Mouse (Mus musculus): Measurements from ENCODE around the gene Dnajb3. TPM values are rescaled to one million over a fixed set of nuclear protein-coding genes. Genes with fewer than 3 reads are reported as not detected.

Gene Dnajb3
- total and polyA plus RNA-seq, 2 experiments = not detected

DNA sequence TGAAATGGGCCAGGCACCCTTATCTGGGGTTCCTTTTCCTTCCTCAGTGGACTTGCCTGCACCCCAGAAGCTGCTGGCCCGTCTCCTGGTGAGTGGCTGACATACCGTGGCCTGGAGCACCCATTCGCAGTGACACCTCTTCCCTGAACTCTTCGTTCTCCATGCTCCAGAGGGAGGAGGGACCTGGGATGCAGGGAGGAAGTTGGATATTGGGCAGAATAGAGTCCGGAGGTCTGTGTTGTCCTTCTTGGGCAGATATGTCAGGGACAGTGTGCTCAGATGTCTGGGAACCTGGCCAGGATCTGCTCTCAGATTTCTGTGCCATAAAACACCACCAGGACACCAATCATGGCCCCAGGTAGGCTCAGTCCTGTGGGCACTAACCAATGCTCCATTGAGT is 34.5 kb upstream of the Dnajb3 start:
- Histone ChIP-seq H3K27me3 (ENCODE audit: control insufficient read depth, insufficient read depth, low read length) (no peaks in the 10 kb centered on the region), H3K36me3 (ENCODE audit: control insufficient read depth, insufficient read depth, low read length) (no peaks in the 10 kb centered on the region), H3K79me2 (ENCODE audit: control insufficient read depth, insufficient read depth, low read length) (no peaks in the 10 kb centered on the region), H3K4me1 (ENCODE audit: control insufficient read depth, insufficient read depth, low read length) (no peaks in the 10 kb centered on the region), H3K9ac (ENCODE audit: low read depth, low read length) (no peak overlapping the region), H3K27ac (replicated peaks; ENCODE audit: insufficient read depth, low read depth, low read length) (no peak overlapping the region), H3K4me3 (ENCODE audit: insufficient read depth, low read depth, low read length) (no peak overlapping the region)
- TF ChIP-seq CTCF (IDR thresholded peaks at IDR 0.05; ENCODE audit: low read depth, low read length) (no peak), POLR2A (IDR thresholded peaks at IDR 0.05; ENCODE audit: extremely low read depth, insufficient read depth, low read length) (no peak)
- 71% methylated on average over 5 of the region's 5 CpGs for WGBS
- no peak for DNase-seq (ENCODE audit: extremely low read depth, low read depth, low spot score)

DNA sequence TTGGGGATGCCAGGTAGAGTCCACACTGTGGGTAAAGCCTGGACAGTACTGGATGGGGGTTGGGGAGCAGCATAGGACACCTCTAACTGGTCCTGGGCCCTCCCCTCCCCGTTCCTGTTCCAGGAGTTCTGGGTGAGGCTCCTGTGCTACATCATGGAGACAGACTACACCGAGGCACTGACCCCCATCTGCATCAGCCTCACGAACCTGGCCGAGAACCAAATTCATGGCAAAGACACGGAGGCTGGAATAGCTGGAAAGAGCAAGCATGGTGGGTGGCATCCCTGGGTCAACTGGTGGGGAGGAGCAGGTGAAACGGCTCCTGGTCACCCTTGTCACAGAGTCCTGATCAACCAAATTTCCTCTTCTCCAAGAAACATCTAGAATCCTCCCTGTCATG is 33.2 kb upstream of the Dnajb3 start:
- no peaks in the 10 kb centered on the region for H3K27me3 ChIP-seq (ENCODE audit: control insufficient read depth, insufficient read depth, low read length)
- no peak overlapping the region for H3K27ac ChIP-seq (replicated peaks; ENCODE audit: insufficient read depth, low read depth, low read length)
- H3K79me2 ChIP-seq (ENCODE audit: control insufficient read depth, insufficient read depth, low read length) = no peaks in the 10 kb centered on the region
- 80% methylated on average over 6 of the region's 6 CpGs for WGBS
- no peaks in the 10 kb centered on the region for H3K36me3 ChIP-seq (ENCODE audit: control insufficient read depth, insufficient read depth, low read length)
- TF ChIP-seq POLR2A (IDR thresholded peaks at IDR 0.05; ENCODE audit: extremely low read depth, insufficient read depth, low read length) (no peak), CTCF (IDR thresholded peaks at IDR 0.05; ENCODE audit: low read depth, low read length) (no peak)
- DNase-seq (ENCODE audit: extremely low read depth, low read depth, low spot score) = no peak
- H3K4me3 ChIP-seq (ENCODE audit: insufficient read depth, low read depth, low read length) = no peak overlapping the region
- no peaks in the 10 kb centered on the region for H3K4me1 ChIP-seq (ENCODE audit: control insufficient read depth, insufficient read depth, low read length)
- H3K9ac ChIP-seq (ENCODE audit: low read depth, low read length) = no peak overlapping the region

DNA sequence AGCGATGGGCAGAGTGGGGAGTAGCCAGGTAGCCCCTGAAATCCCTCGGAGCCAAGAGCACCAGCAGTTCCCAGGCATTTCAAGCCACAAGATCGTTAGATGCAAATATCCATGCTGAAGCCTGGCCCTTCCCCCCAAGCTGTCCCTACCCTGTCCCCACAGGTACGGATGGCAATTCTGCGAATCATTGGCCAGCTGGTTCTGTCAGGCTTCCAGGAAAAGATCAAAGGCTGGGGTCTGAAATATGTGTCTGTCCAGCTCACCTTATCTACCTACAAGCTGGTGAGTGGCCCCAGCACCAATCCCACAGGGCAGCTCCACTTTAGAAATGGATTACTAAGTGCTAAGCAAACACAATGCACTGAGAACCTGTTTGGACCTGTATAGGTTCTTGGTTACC is 31.7 kb upstream of the Dnajb3 start:
- no peak for DNase-seq (ENCODE audit: extremely low read depth, low read depth, low spot score)
- Histone ChIP-seq H3K4me3 (ENCODE audit: insufficient read depth, low read depth, low read length) (no peak overlapping the region), H3K9ac (ENCODE audit: low read depth, low read length) (no peak overlapping the region), H3K36me3 (ENCODE audit: control insufficient read depth, insufficient read depth, low read length) (no peaks in the 10 kb centered on the region), H3K79me2 (ENCODE audit: control insufficient read depth, insufficient read depth, low read length) (no peaks in the 10 kb centered on the region), H3K4me1 (ENCODE audit: control insufficient read depth, insufficient read depth, low read length) (no peaks in the 10 kb centered on the region), H3K27me3 (ENCODE audit: control insufficient read depth, insufficient read depth, low read length) (no peaks in the 10 kb centered on the region), H3K27ac (replicated peaks; ENCODE audit: insufficient read depth, low read depth, low read length) (no peak overlapping the region)
- 56% methylated on average over 5 of the region's 5 CpGs for WGBS
- TF ChIP-seq POLR2A (IDR thresholded peaks at IDR 0.05; ENCODE audit: extremely low read depth, insufficient read depth, low read length) (no peak), CTCF (IDR thresholded peaks at IDR 0.05; ENCODE audit: low read depth, low read length) (no peak)

DNA sequence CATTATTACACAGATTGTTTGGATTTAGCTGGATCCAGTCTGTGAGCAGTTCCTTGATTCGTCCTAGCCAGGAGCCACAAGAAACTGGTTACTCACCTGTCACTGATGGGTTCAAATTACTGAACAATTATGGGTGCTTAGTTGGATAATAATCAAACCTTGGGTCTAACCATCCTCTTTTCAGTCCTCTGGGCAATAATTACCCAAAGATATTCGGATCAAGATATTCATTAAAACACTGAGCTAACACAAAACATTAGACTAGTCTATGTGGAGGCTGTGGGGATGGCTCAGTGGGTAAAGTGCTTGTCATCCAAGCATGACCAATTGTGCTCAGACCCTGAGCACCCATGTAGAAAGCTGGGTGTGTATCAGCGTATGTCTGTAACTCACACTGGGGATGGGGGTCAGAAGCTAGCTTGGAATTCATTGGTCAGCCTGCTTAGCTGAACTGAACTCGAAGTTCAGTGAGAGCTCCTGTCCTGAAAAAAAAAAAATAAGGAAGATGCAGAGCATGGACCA is 30.4 kb upstream of the Dnajb3 start:
- Histone ChIP-seq H3K27me3 (ENCODE audit: control insufficient read depth, insufficient read depth, low read length) (no peaks in the 10 kb centered on the region), H3K4me3 (ENCODE audit: insufficient read depth, low read depth, low read length) (no peak overlapping the region), H3K79me2 (ENCODE audit: control insufficient read depth, insufficient read depth, low read length) (no peaks in the 10 kb centered on the region), H3K27ac (replicated peaks; ENCODE audit: insufficient read depth, low read depth, low read length) (no peak overlapping the region), H3K36me3 (ENCODE audit: control insufficient read depth, insufficient read depth, low read length) (no peaks in the 10 kb centered on the region), H3K4me1 (ENCODE audit: control insufficient read depth, insufficient read depth, low read length) (no peaks in the 10 kb centered on the region), H3K9ac (ENCODE audit: low read depth, low read length) (no peak overlapping the region)
- TF ChIP-seq CTCF (IDR thresholded peaks at IDR 0.05; ENCODE audit: low read depth, low read length) = no peak
- TF ChIP-seq POLR2A (IDR thresholded peaks at IDR 0.05; ENCODE audit: extremely low read depth, insufficient read depth, low read length) = no peak
- 59% methylated on average over 4 of the region's 4 CpGs for WGBS
- no peak for DNase-seq (ENCODE audit: extremely low read depth, low read depth, low spot score)

- H3K27me3 ChIP-seq (ENCODE audit: control insufficient read depth, insufficient read depth, low read length) = no peaks in the 10 kb centered on the region
- H3K4me1 ChIP-seq (ENCODE audit: control insufficient read depth, insufficient read depth, low read length) = no peaks in the 10 kb centered on the region
- no peak for TF ChIP-seq POLR2A (IDR thresholded peaks at IDR 0.05; ENCODE audit: extremely low read depth, insufficient read depth, low read length)
- no peak for TF ChIP-seq CTCF (IDR thresholded peaks at IDR 0.05; ENCODE audit: low read depth, low read length)
- H3K27ac ChIP-seq (replicated peaks; ENCODE audit: insufficient read depth, low read depth, low read length) = no peak overlapping the region
- H3K79me2 ChIP-seq (ENCODE audit: control insufficient read depth, insufficient read depth, low read length) = no peaks in the 10 kb centered on the region
- H3K36me3 ChIP-seq (ENCODE audit: control insufficient read depth, insufficient read depth, low read length) = no peaks in the 10 kb centered on the region
- WGBS = 66% methylated on average over 11 of the region's 11 CpGs
- H3K9ac ChIP-seq (ENCODE audit: low read depth, low read length) = no peak overlapping the region
- DNase-seq (ENCODE audit: extremely low read depth, low read depth, low spot score) = no peak
- no peak overlapping the region for H3K4me3 ChIP-seq (ENCODE audit: insufficient read depth, low read depth, low read length)
Measured at GRCm38 (mm10) chr1:88235046-88235893, 29.7 kb upstream of the Dnajb3 start.

- TF ChIP-seq POLR2A (IDR thresholded peaks at IDR 0.05; ENCODE audit: extremely low read depth, insufficient read depth, low read length) (no peak), CTCF (IDR thresholded peaks at IDR 0.05; ENCODE audit: low read depth, low read length) (no peak)
- H3K27ac ChIP-seq (replicated peaks; ENCODE audit: insufficient read depth, low read depth, low read length) = no peak overlapping the region
- H3K27me3 ChIP-seq (ENCODE audit: control insufficient read depth, insufficient read depth, low read length) = no peaks in the 10 kb centered on the region
- no peaks in the 10 kb centered on the region for H3K4me1 ChIP-seq (ENCODE audit: control insufficient read depth, insufficient read depth, low read length)
- no peaks in the 10 kb centered on the region for H3K79me2 ChIP-seq (ENCODE audit: control insufficient read depth, insufficient read depth, low read length)
- 51% methylated on average over 5 of the region's 5 CpGs for WGBS
- no peak overlapping the region for H3K4me3 ChIP-seq (ENCODE audit: insufficient read depth, low read depth, low read length)
- no peaks in the 10 kb centered on the region for H3K36me3 ChIP-seq (ENCODE audit: control insufficient read depth, insufficient read depth, low read length)
- no peak for DNase-seq (ENCODE audit: extremely low read depth, low read depth, low spot score)
- H3K9ac ChIP-seq (ENCODE audit: low read depth, low read length) = no peak overlapping the region
Measured at GRCm38 (mm10) chr1:88234646-88235045, 29.1 kb upstream of the Dnajb3 start.
